ENCODE assay signal across 19 mouse cellular contexts in the genomic region with DNA sequence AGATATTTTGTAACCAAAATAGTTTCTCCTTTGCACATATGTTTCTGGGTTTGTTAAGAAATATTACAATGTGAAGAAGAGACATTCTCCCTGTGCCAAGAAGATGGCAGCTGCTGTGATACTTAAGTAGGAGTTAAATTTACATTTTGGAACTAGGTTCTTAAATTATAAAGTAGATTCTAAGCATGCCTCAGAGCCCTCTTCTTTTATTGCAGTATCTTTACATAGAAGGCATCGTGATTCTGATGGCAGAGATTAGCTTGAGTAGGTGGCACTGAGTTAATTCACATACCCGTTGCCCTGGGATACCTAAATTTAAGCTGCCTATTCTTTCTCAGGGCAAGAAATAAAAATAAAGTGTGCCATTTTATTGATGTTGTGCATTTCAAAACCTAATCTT.
DNase-seq lines count a peak whose midpoint lies in the region; TF ChIP-seq lines count a peak whose summit lies in the region.
"Had no signal": no experiment of that assay in that cellular context is flagged by ENCODE, and none has a peak within 500 bp of the region (broad histone marks: within the 10 kb centered on the region; RNA-seq: fewer than 3 reads in every experiment).

No protein-coding gene starts in this region.

- peak overlapping the region; percentile 19; the same call in 1 of the 2 replicates for H3K27ac ChIP-seq in layer of hippocampus, adult 2 months
- H3K27ac ChIP-seq: embryonic facial prominence, embryonic 15.5 days; hindbrain, embryonic 15.5 days; kidney, postnatal 0 days; limb, embryonic 12.5 days; macrophage had no signal

- TF ChIP-seq CTCF in layer of hippocampus, adult 2 months (conservative IDR thresholded peaks at IDR 0.05): no peak

- peak in 1 of 2 experiments; percentile 51 for DNase-seq in layer of hippocampus, adult 2 months (ENCODE audit: low spot score in 2 of 2)
- DNase-seq in layer of hippocampus, postnatal 25 days (ENCODE audit: extremely low spot score in 1 of 2, low spot score in 1 of 2): no peak
- peak; percentile 24 to 69 for DNase-seq in right cerebral cortex, postnatal 10 days (ENCODE audit: low spot score in 2 of 2)
- no peak for DNase-seq in right cerebral cortex, postnatal 14 days
- peak; percentile 16 to 94 for DNase-seq in left cerebral cortex, postnatal 25 days (ENCODE audit: low spot score in 2 of 2)
- DNase-seq in kidney, postnatal 14 days: no peak
- no peak for DNase-seq in Muller cell, postnatal 12 days (ENCODE audit: inconsistent ontology term)
- DNase-seq: adrenal gland, postnatal 36 days; cerebellum, adult 11 months; cerebellum, adult 9-11 months; kidney, adult 2 months; liver, postnatal 0 days; thymus, adult 2 months; thymus, postnatal 4 days had no signal

- H3K4me3 ChIP-seq in layer of hippocampus, adult 2 months: no peak overlapping the region
- H3K4me3 ChIP-seq: embryonic facial prominence, embryonic 15.5 days; hindbrain, embryonic 15.5 days; limb, embryonic 12.5 days had no signal

- intact Hi-C loops in left cerebral cortex, postnatal 25 days (cut with DNase I): loop anchor here (2.0 to 5.0 kb wide), 5 partner anchors 84 to 656 kb away; no protein-coding TSS in a partner anchor

Comparison
In these comparisons a context has a peak if more than half of its experiments do, and no peak if none do; other contexts are left out.
1. DNase-seq: peak in right cerebral cortex, postnatal 10 days (2 of 2) and left cerebral cortex, postnatal 25 days (2 of 2); none in layer of hippocampus, postnatal 25 days (0 of 2), right cerebral cortex, postnatal 14 days (single experiment), kidney, postnatal 14 days (single experiment) and Muller cell, postnatal 12 days (single experiment).